In the genomic region with DNA sequence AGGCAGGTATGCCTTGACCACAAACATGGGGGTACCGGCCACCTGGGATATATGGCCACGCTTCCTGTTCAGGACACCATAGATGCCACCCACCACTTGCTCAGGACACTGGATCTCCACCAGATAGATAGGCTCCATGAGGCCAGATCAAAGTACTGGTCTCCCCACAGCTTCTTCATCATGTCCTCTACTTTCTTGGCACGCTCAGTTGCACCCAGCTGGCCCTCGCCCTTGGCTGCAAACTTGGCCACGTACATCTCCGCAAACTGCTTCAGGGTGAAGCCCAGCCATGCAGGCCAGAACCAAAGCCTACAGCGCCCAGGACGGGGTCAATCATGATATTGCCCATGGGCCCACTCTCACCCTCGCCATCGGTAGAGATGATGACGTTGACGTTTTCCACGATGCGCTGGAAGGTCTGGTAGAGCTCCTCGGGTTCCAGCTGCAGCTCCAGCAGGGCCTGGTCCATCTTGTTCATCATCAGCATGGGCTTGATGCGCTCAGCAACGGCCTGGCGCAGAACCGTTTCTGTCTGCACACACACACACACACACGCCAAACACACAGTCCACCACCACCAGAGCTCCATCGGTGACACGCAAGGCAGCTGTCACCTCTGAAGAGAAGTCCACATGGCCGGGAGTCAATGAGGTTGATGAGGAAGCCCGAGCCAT, we compare ENCODE assay signal across 8 mouse cellular contexts. TPM values are rescaled to one million over a fixed set of nuclear protein-coding genes. Genes with fewer than 3 reads are reported as not detected.
A peak's percentile ranks its signal among the peaks of the same experiment; 100 is the strongest.
DNase-seq lines count a peak whose midpoint lies in the region; ATAC-seq and TF ChIP-seq lines count a peak whose summit lies in the region.
"Not testable (repeated sequence)": the region's sequence is repeated elsewhere in the genome, so short reads cannot be mapped to it uniquely, and the experiment has no call there.

No protein-coding gene starts in this region.

- peak; percentile 51 for DNase-seq in adrenal gland, postnatal 10 days
- DNase-seq in forebrain, embryonic 10.5 days (ENCODE audit: extremely low spot score, low spot score): peak; percentile 18
- DNase-seq in kidney, adult 2 months: peak; percentile 66
- peak; percentile 59 for DNase-seq in layer of hippocampus, adult 11-12 months (ENCODE audit: low spot score)
- DNase-seq in lung, postnatal 10 days: peak; percentile 69
- peak; percentile 42 for DNase-seq in right cerebral cortex, postnatal 14 days
- DNase-seq in thymus, postnatal 14 days: peak; percentile 44

- H3K27me3 ChIP-seq in forebrain, embryonic 10.5 days (ENCODE audit: poor library complexity, severe bottlenecking); kidney, adult 2 months (replicated peaks; ENCODE audit: control insufficient read depth, insufficient read depth, low read length): not testable (repeated sequence)

- peaks cover 26% of the 10 kb centered on the region for H3K9me3 ChIP-seq in forebrain, embryonic 10.5 days

- not testable (repeated sequence) for H3K27ac ChIP-seq in forebrain, embryonic 10.5 days; kidney, adult 2 months (ENCODE audit: insufficient read depth, low read depth, low read length)

- not testable (repeated sequence) for TF ChIP-seq POLR2A in kidney, adult 2 months (IDR thresholded peaks at IDR 0.05; ENCODE audit: low read depth, low read length)

- TF ChIP-seq CTCF in kidney, adult 2 months (conservative IDR thresholded peaks at IDR 0.05; ENCODE audit: insufficient read depth, insufficient read length, low read depth, low read length): not testable (repeated sequence)

- H3K4me3 ChIP-seq in forebrain, embryonic 10.5 days; kidney, adult 2 months (ENCODE audit: insufficient read depth, low read depth, low read length): not testable (repeated sequence)

- H3K4me1 ChIP-seq in forebrain, embryonic 10.5 days; kidney, adult 2 months (ENCODE audit: control insufficient read depth, insufficient read depth, low read length): not testable (repeated sequence)

- ATAC-seq in granulocyte monocyte progenitor cell, adult 5-6 weeks (replicated peaks; ENCODE audit: poor library complexity, severe bottlenecking): peak; percentile 4; the same call in 1 of the 2 replicates

- peaks cover 19% of the 10 kb centered on the region for H3K36me3 ChIP-seq in forebrain, embryonic 10.5 days (replicated peaks)
- H3K36me3 ChIP-seq in kidney, adult 2 months (ENCODE audit: control insufficient read depth, insufficient read depth, low read length): not testable (repeated sequence)

- WGBS in forebrain, embryonic 10.5 days: 94% methylated on average over 24 of the region's 24 CpGs
- 97% methylated on average over 24 of the region's 24 CpGs for WGBS in kidney, adult 2 months

RNA-seq across cellular contexts. Expression of a gene that starts 43.1 kb away (rescaled TPM):
- total RNA-seq in adrenal gland, postnatal 10 days (2021): 10 to 100 TPM; 30.0 to 62.1 TPM
- polyA plus RNA-seq in forebrain, embryonic 10.5 days (2016; fragmentation: Nextera tagmentation; extraction: Ambion mirVana): 13.4 and 13.7 TPM in 2 replicates
- total RNA-seq in granulocyte monocyte progenitor cell, adult 5-6 weeks (2014; fragmentation: Nextera tagmentation): 10.4 and 12.3 TPM in 2 replicates
- total RNA-seq in granulocyte monocyte progenitor cell, adult 5-6 weeks (2017): 8.0 and 18.0 TPM in 2 replicates
- 17.3 and 19.4 TPM in 2 replicates for polyA plus RNA-seq in kidney, adult 2 months (2012; rRNA removed)

RNA-seq across cellular contexts. Expression of a gene that starts 52.1 kb away (rescaled TPM):
- 10 to 100 TPM; 56.2 to 57.8 TPM for total RNA-seq in adrenal gland, postnatal 10 days (2021)
- 59.0 and 60.4 TPM in 2 replicates for polyA plus RNA-seq in forebrain, embryonic 10.5 days (2016; fragmentation: Nextera tagmentation; extraction: Ambion mirVana)
- 67.8 and 75.2 TPM in 2 replicates for total RNA-seq in granulocyte monocyte progenitor cell, adult 5-6 weeks (2014; fragmentation: Nextera tagmentation)
- total RNA-seq in granulocyte monocyte progenitor cell, adult 5-6 weeks (2017): 35.2 and 51.4 TPM in 2 replicates
- polyA plus RNA-seq in kidney, adult 2 months (2012; rRNA removed): 32.0 and 32.8 TPM in 2 replicates

Comparison
In these comparisons a context has a peak if more than half of its experiments do, and no peak if none do; other contexts are left out.
1. DNase-seq: peak in every context shown above with its lines; median percentile 69 in lung, postnatal 10 days; 66 in kidney, adult 2 months; 59 in layer of hippocampus, adult 11-12 months; 51 in adrenal gland, postnatal 10 days; 44 in thymus, postnatal 14 days; 42 in right cerebral cortex, postnatal 14 days; 18 in forebrain, embryonic 10.5 days.